Mouse (Mus musculus) cortical plate, adult 2 months (tissue): ENCODE results near the gene Cnnm3.

Source experiments
- CTCF ChIP-seq: fragments of 200-500 bp; IDR thresholded peaks from 2 replicates; pipeline ENCODE4 v1.5.1; 2011; ENCODE audit warnings: mild to moderate bottlenecking, control low read depth, low read length; ENCODE audit not compliant: insufficient read depth; ENCODE audit errors: extremely low read depth
- POLR2A ChIP-seq: fragments of 200-500 bp; IDR thresholded peaks from 2 replicates; pipeline ENCODE4 v1.6.1; 2011; ENCODE audit warnings: mild to moderate bottlenecking, low read length, control low read depth; ENCODE audit not compliant: insufficient read depth; ENCODE audit errors: extremely low read depth

DNA sequence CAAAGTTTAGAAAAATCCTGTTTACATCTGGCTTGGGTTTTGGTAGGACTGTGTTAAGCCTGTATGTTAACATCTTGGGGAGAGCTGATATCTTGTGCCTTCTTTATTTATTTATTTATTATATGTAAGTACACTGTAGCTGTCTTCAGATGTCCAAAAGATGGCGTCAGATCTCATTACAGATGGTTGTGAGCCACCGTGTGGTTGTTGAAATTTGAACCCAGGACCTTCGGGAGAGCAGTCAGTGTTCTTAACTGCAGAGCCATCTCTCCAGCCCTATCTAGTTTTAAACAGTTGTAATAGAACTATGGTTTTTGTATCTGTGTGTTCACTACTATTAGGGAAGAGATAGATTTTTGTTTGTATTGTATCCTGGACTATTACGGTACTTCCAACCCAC, 17.6 kb downstream of the Cnnm3 start:
- TF ChIP-seq POLR2A: no peak
- no peak for TF ChIP-seq CTCF
